Mouse (Mus musculus) heart, adult 8-10 months (tissue): Measurements from ENCODE around the gene Ube2dnl1. TPM values are rescaled to one million over a fixed set of nuclear protein-coding genes. Genes with fewer than 3 reads are reported as not detected.

Experiments used
- DNase-seq: peaks from one replicate; pipeline ENCODE4 v3.0.0; 2022; ENCODE audit warnings: low spot score
- total RNA-seq, 4 experiments: library from RNA; stranded (reverse); gene quantifications; 2 replicates each; pipeline ENCODE4 v1.2.4; 2022

Gene Ube2dnl1
- not detected for total RNA-seq

- no peak for DNase-seq
Measured at GRCm38 (mm10) chrX:114904712-114905111, at the start of gene Ube2dnl1. Ube2dnl1 (plus strand) TSS chrX:114905012.

- no peak for DNase-seq
Measured at GRCm38 (mm10) chrX:114895489-114895888, 9.3 kb upstream of the Ube2dnl1 start.

DNA sequence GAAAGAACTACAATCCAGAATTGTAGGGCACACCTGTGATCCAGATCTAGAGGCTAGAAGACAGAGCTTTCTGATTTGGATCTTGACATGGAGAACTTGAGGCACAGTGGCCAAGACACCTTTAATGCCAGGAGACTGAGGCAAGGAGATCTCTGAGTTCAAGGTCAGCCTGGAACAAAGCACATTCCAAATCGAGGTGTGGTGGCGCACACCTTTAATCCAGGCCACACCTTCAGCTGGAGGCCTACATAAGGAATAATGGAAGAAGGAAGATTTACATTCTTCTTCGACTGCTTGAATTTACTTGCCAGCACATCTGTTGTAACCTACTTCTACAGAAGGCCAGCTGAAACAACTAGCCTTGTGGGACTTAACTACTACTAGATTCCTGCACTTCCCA lies 7.3 kb upstream of the Ube2dnl1 start:
- no peak for DNase-seq

- no peak for DNase-seq
Measured at GRCm38 (mm10) chrX:114903391-114903790, 1.4 kb upstream of the Ube2dnl1 start.

GRCm38 (mm10) chrX:114907282-114907681 lies 2.5 kb downstream of the Ube2dnl1 start, which contains the start of gene Ube2dnl2:
Ube2dnl2 (plus strand) TSS chrX:114907582.
- DNase-seq, result no peak

DNA sequence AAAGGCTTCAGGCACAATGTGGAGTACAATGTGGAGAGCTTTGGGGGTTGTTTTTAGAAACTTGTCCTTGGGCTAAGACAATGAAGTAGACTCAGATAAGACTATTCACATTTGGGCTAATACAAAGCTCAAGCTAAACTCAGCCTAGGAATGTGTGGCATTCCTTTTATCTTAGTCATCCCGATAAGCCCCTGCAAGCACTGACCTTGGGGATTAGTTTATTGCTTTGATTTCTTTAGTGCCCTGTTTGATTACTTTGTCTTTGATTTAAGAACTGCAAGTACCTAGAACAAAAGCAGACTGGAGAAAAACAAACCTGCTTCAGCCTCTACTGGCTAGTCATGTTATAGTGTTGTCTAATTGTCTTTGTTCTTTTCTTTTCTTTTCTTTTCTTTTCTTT lies 50.3 kb downstream of the Ube2dnl1 start:
- no peak for DNase-seq

Other genes with a start within 250 kb of the Ube2dnl1 start
- gene Ube2dnl2, start 2.6 kb downstream of the Ube2dnl1 start, total RNA-seq, result not detected